Mouse (Mus musculus): ENCODE data around the gene Zscan2. TPM values are rescaled to one million over a fixed set of nuclear protein-coding genes. Genes with fewer than 3 reads are reported as not detected.

Gene Zscan2
- total and polyA plus RNA-seq, 3 experiments = 0.82 to 3.7 (median 1.7) TPM

DNA sequence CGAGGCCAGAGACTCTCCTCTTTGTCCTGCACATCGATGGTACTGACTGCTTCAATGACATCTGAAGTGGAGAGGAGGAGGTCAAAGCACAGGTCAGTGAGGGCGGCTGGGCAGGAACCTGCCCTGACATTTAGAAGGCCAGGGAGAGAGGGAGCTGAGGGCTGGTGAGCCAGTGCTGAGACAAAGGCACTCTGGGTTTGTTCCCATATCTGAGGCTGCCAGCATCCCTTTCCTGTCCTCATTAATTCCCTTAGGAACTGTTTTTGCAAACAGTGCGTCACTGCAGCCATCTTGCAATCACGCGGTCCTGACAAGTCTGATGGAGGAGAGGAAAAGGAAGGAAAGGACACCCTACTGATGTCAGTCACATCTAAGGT lies 33.0 kb downstream of the Zscan2 start:
- Histone ChIP-seq H3K4me3 (replicated peaks in 1 of 3; ENCODE audit: low read depth in 2 of 3, low read length in 2 of 3, poor library complexity in 1 of 3) (no peak overlapping the region), H3K9ac (ENCODE audit: insufficient read depth, low read depth) (no peak overlapping the region), H3K27ac (ENCODE audit: insufficient read depth, low read depth) (no peak overlapping the region), H3K4me1 (ENCODE audit: control insufficient read depth in 1 of 2, insufficient read depth in 2 of 2) (peaks cover 0 to 29% of the 10 kb centered on the region in 2 experiments; a peak in 3 of 4 replicates), H3K4me2 (ENCODE audit: insufficient read depth, low read depth, poor library complexity, severe bottlenecking) (no peak overlapping the region), H3K79me2 (replicated peaks; ENCODE audit: control insufficient read depth, extremely low read depth, insufficient read depth, poor library complexity, severe bottlenecking) (no peaks in the 10 kb centered on the region), H3K9me3 (replicated peaks; ENCODE audit: low read length) (no peaks in the 10 kb centered on the region), H3K36me3 (replicated peaks in 1 of 2; ENCODE audit: control insufficient read depth in 1 of 2, insufficient read depth in 1 of 2, low read length in 1 of 2) (peaks cover 77 to 93% of the 10 kb centered on the region in 2 experiments), H3K27me3 (replicated peaks) (no peaks in the 10 kb centered on the region)
- dilution Hi-C loops (cut with MboI; ENCODE audit: extremely low pct_ligation_motif_present, extremely low pct_unique_long_range_greater_than_20kb, low sequenced_read_pairs) = no loop called here
- TF ChIP-seq GABPA (IDR thresholded peaks at IDR 0.05; ENCODE audit: insufficient replicate concordance, low read depth, low read length) = no peak
- TF ChIP-seq POLR2AphosphoS2 (IDR thresholded peaks at IDR 0.05; ENCODE audit: low read depth, low read length) = no peak
- no peak for TF ChIP-seq USF2 (conservative IDR thresholded peaks at IDR 0.05; ENCODE audit: low read depth, low read length)
- TF ChIP-seq PAX5 (IDR thresholded peaks at IDR 0.05; ENCODE audit: low read length) = no peak
- no peak for TF ChIP-seq RCOR1 (conservative IDR thresholded peaks at IDR 0.05; ENCODE audit: low read depth, low read length)
- TF ChIP-seq CHD1 (IDR thresholded peaks at IDR 0.05; ENCODE audit: low read depth, low read length) = no peak
- no peak for TF ChIP-seq CTCF (conservative IDR thresholded peaks at IDR 0.05 in 1 of 2, IDR thresholded peaks at IDR 0.05 in 1 of 2; ENCODE audit: low read depth in 2 of 2, low read length in 2 of 2)
- no peak for TF ChIP-seq CHD2 (IDR thresholded peaks at IDR 0.05; ENCODE audit: low read length)
- no peak for TF ChIP-seq ZKSCAN1 (IDR thresholded peaks at IDR 0.05; ENCODE audit: borderline replicate concordance, low read depth, low read length)
- no peak for TF ChIP-seq EP300 (IDR thresholded peaks at IDR 0.05; ENCODE audit: low read length)
- TF ChIP-seq KAT2A (IDR thresholded peaks at IDR 0.05; ENCODE audit: insufficient replicate concordance, low read length) = no peak
- no peak for TF ChIP-seq UBTF (IDR thresholded peaks at IDR 0.05; ENCODE audit: low read depth, low read length)
- TF ChIP-seq MEF2A (IDR thresholded peaks at IDR 0.05; ENCODE audit: borderline replicate concordance, low read depth, low read length) = no peak
- TF ChIP-seq ZMIZ1 (IDR thresholded peaks at IDR 0.05; ENCODE audit: low read depth, low read length) = no peak
- in situ Hi-C loops (cut with MboI; ENCODE audit: low pct_ligation_motif_present, low pct_unique_long_range_greater_than_20kb, low sequenced_read_pairs) = loop anchor here (25.0 kb wide), 1 partner anchor 419 kb away; no protein-coding TSS in a partner anchor
- DNase-seq (ENCODE audit: extremely low read depth) = no peak

DNA sequence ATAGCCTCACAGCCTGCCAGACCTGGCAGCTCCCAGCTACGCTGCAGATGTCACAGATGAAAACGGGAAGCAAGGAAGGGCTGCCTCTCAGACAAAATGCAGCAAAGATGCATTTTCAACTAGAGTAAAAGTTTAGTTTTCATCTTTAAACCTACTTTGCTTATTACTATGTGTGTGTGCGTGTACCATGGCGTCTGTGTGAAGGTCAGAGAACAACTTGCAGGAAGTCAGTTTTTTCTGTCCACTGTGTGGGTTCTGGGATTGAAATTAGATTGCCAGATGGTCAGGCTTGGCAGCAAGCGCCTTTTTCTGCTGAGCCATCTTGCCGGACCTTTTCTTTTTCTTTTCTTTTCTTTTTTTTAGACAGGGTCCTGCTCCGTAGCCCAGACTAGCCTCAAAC lies 33.5 kb downstream of the Zscan2 start:
- H3K79me2 ChIP-seq (replicated peaks; ENCODE audit: control insufficient read depth, extremely low read depth, insufficient read depth, poor library complexity, severe bottlenecking) = no peaks in the 10 kb centered on the region
- no peak overlapping the region for H3K4me2 ChIP-seq (ENCODE audit: insufficient read depth, low read depth, poor library complexity, severe bottlenecking)
- H3K4me1 ChIP-seq (ENCODE audit: control insufficient read depth in 1 of 2, insufficient read depth in 2 of 2) = peaks cover 0 to 27% of the 10 kb centered on the region in 2 experiments; a peak in 2 of 4 replicates
- no peaks in the 10 kb centered on the region for H3K27me3 ChIP-seq (replicated peaks)
- no peak overlapping the region for H3K27ac ChIP-seq (ENCODE audit: insufficient read depth, low read depth)
- TF ChIP-seq NELFE (IDR thresholded peaks at IDR 0.05; ENCODE audit: low read depth, low read length) = no peak
- TF ChIP-seq KAT2A (IDR thresholded peaks at IDR 0.05; ENCODE audit: insufficient replicate concordance, low read length) = no peak
- TF ChIP-seq PAX5 (IDR thresholded peaks at IDR 0.05; ENCODE audit: low read length) = no peak
- TF ChIP-seq CTCF (conservative IDR thresholded peaks at IDR 0.05 in 1 of 2, IDR thresholded peaks at IDR 0.05 in 1 of 2; ENCODE audit: low read depth in 2 of 2, low read length in 2 of 2) = no peak
- no peak for TF ChIP-seq TCF12 (IDR thresholded peaks at IDR 0.05; ENCODE audit: low read depth, low read length)
- TF ChIP-seq MAX (IDR thresholded peaks at IDR 0.05; ENCODE audit: low read length) = no peak
- TF ChIP-seq ZMIZ1 (IDR thresholded peaks at IDR 0.05; ENCODE audit: low read depth, low read length) = no peak
- H3K36me3 ChIP-seq (replicated peaks in 1 of 2; ENCODE audit: control insufficient read depth in 1 of 2, insufficient read depth in 1 of 2, low read length in 1 of 2) = peaks cover 75 to 92% of the 10 kb centered on the region in 2 experiments
- no peak overlapping the region for H3K4me3 ChIP-seq (replicated peaks in 1 of 3; ENCODE audit: low read depth in 2 of 3, low read length in 2 of 3, poor library complexity in 1 of 3)
- dilution Hi-C loops (cut with MboI; ENCODE audit: extremely low pct_ligation_motif_present, extremely low pct_unique_long_range_greater_than_20kb, low sequenced_read_pairs) (no loop called here), in situ Hi-C loops (cut with MboI; ENCODE audit: low pct_ligation_motif_present, low pct_unique_long_range_greater_than_20kb, low sequenced_read_pairs) (loop anchor here (25.0 kb wide), 1 partner anchor 418 kb away; no protein-coding TSS in a partner anchor)
- H3K9me3 ChIP-seq (replicated peaks; ENCODE audit: low read length) = no peaks in the 10 kb centered on the region
- H3K9ac ChIP-seq (ENCODE audit: insufficient read depth, low read depth) = no peak overlapping the region
- no peak for DNase-seq (ENCODE audit: extremely low read depth)

All from CH12.LX (cell line).